Mouse (Mus musculus) embryo, embryonic 10 days (tissue): ENCODE results near the gene Keg1.

Source experiments
- DNase-seq: peaks from one replicate; pipeline ENCODE4 v3.0.0-alpha.2; 2015; ENCODE audit warnings: low spot score

The Keg1 gene

DNA sequence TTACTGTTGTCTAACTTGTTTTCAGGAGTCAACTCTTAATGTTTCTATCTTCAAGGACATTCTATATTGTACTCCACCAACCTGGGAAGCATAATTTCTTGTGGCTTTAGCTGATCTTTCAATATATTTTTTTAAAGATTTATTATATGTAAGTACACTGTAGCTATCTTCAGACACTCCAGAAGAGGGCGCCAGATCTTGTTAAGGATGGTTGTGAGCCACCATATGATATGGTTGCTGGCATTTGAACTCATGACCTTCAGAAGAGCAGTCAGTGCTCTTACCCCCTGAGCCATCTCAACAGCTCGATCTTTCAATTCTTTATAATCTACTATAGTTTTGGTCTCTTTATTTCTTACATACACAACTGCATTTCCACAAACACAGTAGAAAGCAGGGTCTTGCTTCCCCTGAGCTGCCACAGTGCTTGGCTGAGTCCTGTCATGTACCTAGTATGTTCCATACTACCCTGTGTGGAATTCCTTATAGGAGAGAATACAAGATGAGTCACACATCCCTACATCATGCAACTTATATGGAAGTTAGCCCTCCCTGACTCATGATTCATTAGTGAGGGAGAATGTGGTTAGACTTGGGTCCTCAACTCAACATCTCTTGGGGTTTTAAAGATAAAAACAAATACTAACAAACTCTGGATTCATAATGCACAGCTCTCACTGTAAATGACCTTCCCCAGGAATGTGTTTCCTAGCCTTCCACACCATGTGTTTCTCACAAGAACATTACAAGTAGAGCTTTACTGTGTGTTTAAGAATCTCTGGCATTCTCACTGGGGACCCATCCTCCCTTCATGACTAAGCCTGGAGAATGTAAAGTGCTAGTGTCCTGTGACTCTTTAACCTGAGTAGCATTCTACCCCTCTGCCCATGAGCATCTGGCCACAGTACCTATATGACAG lies 66.9 kb downstream of the Keg1 start:
- no peak for DNase-seq

DNA sequence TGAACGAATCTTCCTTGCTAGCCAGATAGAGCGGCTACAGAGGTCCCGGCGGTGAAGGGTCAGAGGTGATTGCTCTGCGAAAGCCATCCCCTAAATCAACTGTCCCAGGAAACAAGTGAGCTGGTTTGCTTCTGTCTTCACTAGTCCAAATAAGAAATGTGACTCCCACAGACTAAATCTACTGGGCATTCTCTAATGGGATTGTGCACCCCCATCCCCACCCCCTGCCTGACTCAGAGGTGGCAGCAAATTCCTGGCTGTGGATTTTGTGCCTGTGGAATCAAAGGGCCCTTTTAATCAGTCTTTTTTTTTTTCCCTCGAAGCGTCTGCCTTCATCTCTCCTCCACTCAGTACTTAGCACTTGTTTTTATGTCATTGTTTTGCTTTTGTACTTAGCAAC lies 69.7 kb downstream of the Keg1 start, which contains the start of gene Cntf:
TSS of gene Cntf (minus strand) at position 325 of the 400 bp plus-strand sequence.
- DNase-seq: peak; percentile 40
